Mouse (Mus musculus): ENCODE results near the gene Ncapg.

Ncapg gene

DNA sequence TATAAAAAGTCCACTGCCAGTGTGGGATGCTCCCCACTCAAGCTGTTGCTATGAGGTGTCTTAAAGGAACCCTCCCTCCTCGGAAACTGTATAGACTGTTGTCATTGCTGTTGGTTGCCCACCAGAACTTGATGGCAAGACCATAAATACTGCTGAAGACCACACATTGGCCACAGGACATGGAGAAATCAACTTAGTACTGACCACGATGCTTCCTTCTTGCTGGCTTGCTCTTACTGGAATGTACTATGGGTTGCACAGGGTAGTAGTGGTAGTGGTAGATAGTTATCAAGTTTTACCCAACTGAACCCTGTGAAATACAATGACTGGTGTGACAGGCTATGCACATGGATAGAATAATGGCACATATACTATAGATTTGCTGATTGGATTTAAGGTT, 37.1 kb downstream of the Ncapg start:
- no peak for DNase-seq

DNA sequence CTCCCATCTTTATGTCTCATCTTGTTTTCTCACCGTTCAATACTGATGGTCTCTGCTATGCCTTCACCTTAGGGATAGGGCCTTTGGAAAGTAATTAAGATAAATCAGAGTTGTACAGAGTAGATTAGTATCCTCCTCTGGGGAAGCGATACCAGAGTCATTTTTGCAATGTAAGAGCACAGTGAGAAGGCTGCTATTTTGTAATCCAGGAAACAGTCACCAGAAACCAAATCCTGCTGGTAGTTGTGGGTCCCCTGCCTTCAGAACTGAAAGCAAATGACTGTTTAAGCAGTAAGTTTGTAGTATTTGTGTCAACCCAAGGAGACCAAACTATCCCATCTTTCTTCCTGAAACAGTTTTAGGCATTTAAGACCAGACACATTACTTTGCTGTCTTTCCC, 39.9 kb downstream of the Ncapg start:
- DNase-seq, result no peak

DNA sequence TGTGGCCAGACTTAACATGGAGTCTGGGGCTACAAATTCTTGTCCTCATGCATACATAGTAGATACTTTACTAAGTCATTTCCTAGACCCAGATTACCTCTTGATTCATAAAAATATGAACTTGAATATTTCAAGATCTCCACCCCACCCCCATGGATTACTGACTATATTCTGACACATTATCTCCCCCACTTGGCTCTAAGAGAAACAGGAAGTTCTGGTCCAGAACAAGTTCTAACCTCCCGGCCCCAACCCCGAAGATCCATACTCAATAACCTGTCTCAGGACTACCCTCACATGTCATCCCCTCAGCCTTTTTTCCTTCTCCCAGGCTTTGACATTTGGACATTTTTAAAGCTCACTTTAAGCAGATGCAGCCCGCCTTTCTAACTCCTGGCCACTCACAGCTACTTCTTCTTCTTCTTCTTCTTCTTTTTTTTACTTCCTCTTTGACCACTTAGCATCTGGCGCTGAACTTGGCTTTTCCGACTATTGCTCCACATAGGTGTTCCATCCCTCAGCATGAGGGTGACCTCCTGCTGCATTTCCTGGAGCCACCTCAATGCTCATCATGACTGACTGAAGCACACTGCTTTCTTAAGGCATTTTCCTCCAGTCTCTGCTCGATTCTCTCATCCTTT, 49.2 kb downstream of the Ncapg start:
- no peak for DNase-seq

DNA sequence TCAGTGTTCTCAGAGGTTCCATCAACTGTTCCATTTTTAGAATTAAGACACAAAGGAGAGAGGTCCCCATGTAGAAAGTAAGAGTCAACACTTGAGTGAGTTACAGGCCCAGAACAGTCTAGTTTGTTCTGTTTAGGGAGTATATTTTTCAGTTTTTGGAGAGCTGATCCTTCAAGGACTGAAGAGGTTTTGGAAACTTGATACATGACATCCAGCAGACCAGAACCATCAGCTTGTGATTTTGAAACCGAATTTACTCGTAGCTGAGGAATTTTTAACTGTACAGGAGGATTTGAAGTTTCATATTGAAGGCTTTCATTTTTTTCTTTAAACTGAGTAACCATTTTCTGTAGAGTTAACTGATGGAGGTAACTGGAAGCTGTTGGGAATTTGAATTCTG, 64.0 kb downstream of the Ncapg start:
- no peak for DNase-seq

DNA sequence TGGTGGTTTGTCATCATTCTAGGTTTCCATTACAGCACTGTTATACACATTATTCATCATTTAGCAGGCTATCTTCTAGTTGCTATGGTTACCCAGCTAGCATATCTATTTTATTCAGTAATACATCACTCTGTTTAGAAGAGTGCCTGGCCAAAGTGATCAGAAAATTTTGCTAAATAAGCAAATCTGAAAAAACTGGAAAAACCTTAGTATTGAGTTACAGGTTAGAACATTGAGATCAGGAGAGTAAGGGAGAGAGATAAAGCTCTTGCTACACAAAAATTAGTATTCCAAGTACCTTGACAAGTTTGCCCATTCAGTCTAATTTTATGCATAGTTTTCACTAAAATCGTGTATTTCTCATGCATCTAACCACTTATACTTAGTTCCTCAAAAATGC, 68.2 kb downstream of the Ncapg start:
- no peak for DNase-seq
